Mouse (Mus musculus): ENCODE measurements around the gene Npnt. TPM values are rescaled to one million over a fixed set of nuclear protein-coding genes. Genes with fewer than 3 reads are reported as not detected.

Gene Npnt
- polyA plus RNA-seq, 1 experiment from 2014 or later = 102 TPM

- Histone ChIP-seq H3K9ac (ENCODE audit: low read depth, low read length) (no peak overlapping the region), H3K4me2 (replicated peaks; ENCODE audit: low read depth, low read length) (no peak overlapping the region), H3K4me1 (ENCODE audit: control insufficient read depth, insufficient read depth, low read length) (no peaks in the 10 kb centered on the region), H3K9me3 (ENCODE audit: control insufficient read depth, low read length) (no peaks in the 10 kb centered on the region), H3K4me3 (ENCODE audit: low read length) (no peak overlapping the region), H3K27me3 (ENCODE audit: control insufficient read depth, insufficient read depth, low read length) (no peaks in the 10 kb centered on the region), H3K27ac (ENCODE audit: low read depth, low read length) (no peak overlapping the region), H3K36me3 (ENCODE audit: control insufficient read depth, insufficient read depth, low read length) (no peaks in the 10 kb centered on the region)
- no peak for ATAC-seq (ENCODE audit: low FRiP score, low TSS enrichment)
- 74% methylated on average over 5 of the region's 5 CpGs for WGBS
Measured at GRCm38 (mm10) chr3:132966255-132966654, 16.2 kb upstream of the Npnt start.

- no peak overlapping the region for H3K4me3 ChIP-seq (ENCODE audit: low read length)
- WGBS = 75% methylated on average over 9 of the region's 9 CpGs
- H3K4me2 ChIP-seq (replicated peaks; ENCODE audit: low read depth, low read length) = no peak overlapping the region
- no peak overlapping the region for H3K27ac ChIP-seq (ENCODE audit: low read depth, low read length)
- H3K9me3 ChIP-seq (ENCODE audit: control insufficient read depth, low read length) = no peaks in the 10 kb centered on the region
- H3K27me3 ChIP-seq (ENCODE audit: control insufficient read depth, insufficient read depth, low read length) = no peaks in the 10 kb centered on the region
- ATAC-seq (ENCODE audit: low FRiP score, low TSS enrichment) = no peak
- no peaks in the 10 kb centered on the region for H3K36me3 ChIP-seq (ENCODE audit: control insufficient read depth, insufficient read depth, low read length)
- no peak overlapping the region for H3K9ac ChIP-seq (ENCODE audit: low read depth, low read length)
- no peaks in the 10 kb centered on the region for H3K4me1 ChIP-seq (ENCODE audit: control insufficient read depth, insufficient read depth, low read length)
Measured at GRCm38 (mm10) chr3:132964715-132965507, 14.8 kb upstream of the Npnt start.

GRCm38 (mm10) chr3:132962631-132963361, 12.7 kb upstream of the Npnt start:
- no peak overlapping the region for H3K4me2 ChIP-seq (replicated peaks; ENCODE audit: low read depth, low read length)
- H3K4me1 ChIP-seq (ENCODE audit: control insufficient read depth, insufficient read depth, low read length) = no peaks in the 10 kb centered on the region
- no peak overlapping the region for H3K9ac ChIP-seq (ENCODE audit: low read depth, low read length)
- H3K36me3 ChIP-seq (ENCODE audit: control insufficient read depth, insufficient read depth, low read length) = no peaks in the 10 kb centered on the region
- H3K9me3 ChIP-seq (ENCODE audit: control insufficient read depth, low read length) = no peaks in the 10 kb centered on the region
- H3K27me3 ChIP-seq (ENCODE audit: control insufficient read depth, insufficient read depth, low read length) = no peaks in the 10 kb centered on the region
- WGBS = 93% methylated on average over 7 of the region's 7 CpGs
- no peak overlapping the region for H3K27ac ChIP-seq (ENCODE audit: low read depth, low read length)
- no peak for ATAC-seq (ENCODE audit: low FRiP score, low TSS enrichment)
- no peak overlapping the region for H3K4me3 ChIP-seq (ENCODE audit: low read length)

GRCm38 (mm10) chr3:132950529-132950880, 414 bp upstream of the Npnt start:
- Histone ChIP-seq H3K4me1 (ENCODE audit: control insufficient read depth, insufficient read depth, low read length) (no peaks in the 10 kb centered on the region), H3K9ac (ENCODE audit: low read depth, low read length) (peak overlapping the region; percentile 74), H3K9me3 (ENCODE audit: control insufficient read depth, low read length) (no peaks in the 10 kb centered on the region), H3K27ac (ENCODE audit: low read depth, low read length) (no peak overlapping the region), H3K27me3 (ENCODE audit: control insufficient read depth, insufficient read depth, low read length) (peaks cover 4% of the 10 kb centered on the region; the same call in 1 of the 2 replicates), H3K36me3 (ENCODE audit: control insufficient read depth, insufficient read depth, low read length) (no peaks in the 10 kb centered on the region), H3K4me3 (ENCODE audit: low read length) (peak overlapping the region; percentile 75), H3K4me2 (replicated peaks; ENCODE audit: low read depth, low read length) (peak overlapping the region; percentile 98)
- 0 out of 2 replicates have a peak, but pooled peaks have one; percentile 8 for ATAC-seq (ENCODE audit: low FRiP score, low TSS enrichment)
- 8% methylated on average over 7 of the region's 7 CpGs for WGBS

- peak overlapping the region; percentile 98 for H3K4me2 ChIP-seq (replicated peaks; ENCODE audit: low read depth, low read length)
- H3K27me3 ChIP-seq (ENCODE audit: control insufficient read depth, insufficient read depth, low read length) = peaks cover 4% of the 10 kb centered on the region; the same call in 1 of the 2 replicates
- H3K4me1 ChIP-seq (ENCODE audit: control insufficient read depth, insufficient read depth, low read length) = 0 out of 2 replicates have a peak, but pooled peaks cover under 1% of the 10 kb centered on the region
- no peaks in the 10 kb centered on the region for H3K9me3 ChIP-seq (ENCODE audit: control insufficient read depth, low read length)
- peak overlapping the region; percentile 75 for H3K4me3 ChIP-seq (ENCODE audit: low read length)
- peak overlapping the region; percentile 74 for H3K9ac ChIP-seq (ENCODE audit: low read depth, low read length)
- no peaks in the 10 kb centered on the region for H3K36me3 ChIP-seq (ENCODE audit: control insufficient read depth, insufficient read depth, low read length)
- ATAC-seq (ENCODE audit: low FRiP score, low TSS enrichment) = peak; percentile 63
- H3K27ac ChIP-seq (ENCODE audit: low read depth, low read length) = no peak overlapping the region
- WGBS = 0% methylated on average over 25 of the region's 26 CpGs
Measured at GRCm38 (mm10) chr3:132949380-132949790, 706 bp downstream of the Npnt start.

GRCm38 (mm10) chr3:132948298-132948795, 1.7 kb downstream of the Npnt start:
- Histone ChIP-seq H3K9me3 (ENCODE audit: control insufficient read depth, low read length) (no peaks in the 10 kb centered on the region), H3K4me1 (ENCODE audit: control insufficient read depth, insufficient read depth, low read length) (0 out of 2 replicates have a peak, but pooled peaks cover 6% of the 10 kb centered on the region), H3K27me3 (ENCODE audit: control insufficient read depth, insufficient read depth, low read length) (peaks cover 4% of the 10 kb centered on the region; the same call in 1 of the 2 replicates), H3K4me2 (replicated peaks; ENCODE audit: low read depth, low read length) (peak overlapping the region; percentile 98), H3K36me3 (ENCODE audit: control insufficient read depth, insufficient read depth, low read length) (no peaks in the 10 kb centered on the region), H3K4me3 (ENCODE audit: low read length) (peak overlapping the region; percentile 75), H3K27ac (ENCODE audit: low read depth, low read length) (no peak overlapping the region), H3K9ac (ENCODE audit: low read depth, low read length) (no peak overlapping the region)
- no peak for ATAC-seq (ENCODE audit: low FRiP score, low TSS enrichment)
- WGBS = 19% methylated on average over 7 of the region's 7 CpGs

GRCm38 (mm10) chr3:132946086-132946485, 4.0 kb downstream of the Npnt start:
- no peak for ATAC-seq (ENCODE audit: low FRiP score, low TSS enrichment)
- 78% methylated on average over 5 of the region's 5 CpGs for WGBS
- Histone ChIP-seq H3K9ac (ENCODE audit: low read depth, low read length) (no peak overlapping the region), H3K27ac (ENCODE audit: low read depth, low read length) (no peak overlapping the region), H3K27me3 (ENCODE audit: control insufficient read depth, insufficient read depth, low read length) (peaks cover 4% of the 10 kb centered on the region; the same call in 1 of the 2 replicates), H3K4me3 (ENCODE audit: low read length) (no peak overlapping the region), H3K4me2 (replicated peaks; ENCODE audit: low read depth, low read length) (no peak overlapping the region), H3K36me3 (ENCODE audit: control insufficient read depth, insufficient read depth, low read length) (no peaks in the 10 kb centered on the region), H3K9me3 (ENCODE audit: control insufficient read depth, low read length) (no peaks in the 10 kb centered on the region), H3K4me1 (ENCODE audit: control insufficient read depth, insufficient read depth, low read length) (0 out of 2 replicates have a peak, but pooled peaks cover 6% of the 10 kb centered on the region)

GRCm38 (mm10) chr3:132945669-132946068, 4.4 kb downstream of the Npnt start:
- no peaks in the 10 kb centered on the region for H3K9me3 ChIP-seq (ENCODE audit: control insufficient read depth, low read length)
- H3K9ac ChIP-seq (ENCODE audit: low read depth, low read length) = no peak overlapping the region
- H3K4me3 ChIP-seq (ENCODE audit: low read length) = no peak overlapping the region
- peaks cover 4% of the 10 kb centered on the region; the same call in 1 of the 2 replicates for H3K27me3 ChIP-seq (ENCODE audit: control insufficient read depth, insufficient read depth, low read length)
- ATAC-seq (ENCODE audit: low FRiP score, low TSS enrichment) = no peak
- 79% methylated on average over 7 of the region's 7 CpGs for WGBS
- no peak overlapping the region for H3K4me2 ChIP-seq (replicated peaks; ENCODE audit: low read depth, low read length)
- 0 out of 2 replicates have a peak, but pooled peaks cover 6% of the 10 kb centered on the region for H3K4me1 ChIP-seq (ENCODE audit: control insufficient read depth, insufficient read depth, low read length)
- no peaks in the 10 kb centered on the region for H3K36me3 ChIP-seq (ENCODE audit: control insufficient read depth, insufficient read depth, low read length)
- no peak overlapping the region for H3K27ac ChIP-seq (ENCODE audit: low read depth, low read length)

Data from kidney, embryonic 14.5 days (tissue).